Mouse (Mus musculus): ENCODE data around the gene Me1.

DNA sequence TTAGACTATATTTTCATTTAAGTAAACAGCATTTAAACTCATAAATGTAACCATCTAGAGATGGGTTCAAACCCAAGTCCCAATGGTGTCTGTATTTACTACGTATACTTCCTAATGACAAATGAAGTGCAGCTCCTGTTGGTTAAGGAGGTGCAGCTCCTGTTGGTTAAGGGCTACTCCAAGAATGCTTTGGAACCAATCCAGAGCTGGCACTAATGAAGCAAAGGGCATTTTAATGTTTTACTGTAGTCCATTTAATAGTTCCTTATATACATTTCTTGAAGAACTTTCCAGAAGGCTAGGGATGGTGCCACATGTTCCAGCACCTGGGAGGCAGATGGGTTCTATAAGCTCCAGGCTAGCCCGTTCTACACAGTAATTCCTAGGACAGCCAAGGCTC lies 20.3 kb downstream of the Me1 start:
- TF ChIP-seq CTCF (IDR thresholded peaks at IDR 0.05; ENCODE audit: borderline replicate concordance, insufficient read depth, low read length), result no peak
- TF ChIP-seq POLR2A (IDR thresholded peaks at IDR 0.05; ENCODE audit: low read depth, low read length), result no peak
